Mouse (Mus musculus) liver, adult 2 months (tissue): ENCODE data around the gene Itpr2. TPM values are rescaled to one million over a fixed set of nuclear protein-coding genes. Genes with fewer than 3 reads are reported as not detected.

Experiments
- DNase-seq: peaks from one replicate; pipeline ENCODE4 v3.0.0-alpha.2; 2011; ENCODE audit warnings: low read depth, low spot score; ENCODE audit errors: extremely low read depth
- H3K27ac ChIP-seq: fragments of 200-500 bp; replicated peaks from 2 replicates; pipeline ENCODE4 v1.5.1; 2012; ENCODE audit warnings: low read depth, mild to moderate bottlenecking, control low read depth, inconsistent platforms, low read length; ENCODE audit not compliant: insufficient read depth
- H3K27me3 ChIP-seq: fragments of 200-500 bp; 2 replicates; pipeline ENCODE4 v1.6.1; 2012; ENCODE audit warnings: mild to moderate bottlenecking, moderate library complexity, low read length, inconsistent platforms; ENCODE audit not compliant: control insufficient read depth, insufficient read depth
- H3K36me3 ChIP-seq: fragments of 200-500 bp; 2 replicates; pipeline ENCODE4 v1.6.1; 2012; ENCODE audit warnings: low read length, inconsistent platforms; ENCODE audit not compliant: control insufficient read depth, insufficient read depth
- H3K4me1 ChIP-seq: fragments of 200-500 bp; 2 replicates; pipeline ENCODE4 v1.6.1; 2011; ENCODE audit warnings: low read length; ENCODE audit not compliant: control insufficient read depth, insufficient read depth
- H3K4me3 ChIP-seq: fragments of 200-500 bp; 2 replicates; pipeline ENCODE4 v1.5.1; 2011; ENCODE audit warnings: low read depth, mild to moderate bottlenecking, control low read depth, low read length, moderate library complexity; ENCODE audit not compliant: insufficient read depth
- H3K79me2 ChIP-seq: fragments of 200-500 bp; 2 replicates; pipeline ENCODE4 v1.6.1; 2012; ENCODE audit warnings: inconsistent platforms, mild to moderate bottlenecking, low read length, moderate library complexity; ENCODE audit not compliant: control insufficient read depth, insufficient read depth
- H3K9ac ChIP-seq: fragments of 200-500 bp; 2 replicates; pipeline ENCODE4 v1.6.1; 2012; ENCODE audit warnings: low read depth, mild to moderate bottlenecking, control low read depth, inconsistent platforms, low read length
- CTCF ChIP-seq: fragments of 200-500 bp; IDR thresholded peaks from 2 replicates; pipeline ENCODE4 v1.5.1; 2011; ENCODE audit warnings: low read depth, low read length, control low read depth
- POLR2A ChIP-seq: fragments of 200-500 bp; IDR thresholded peaks from 2 replicates; pipeline ENCODE4 v1.6.1; 2011; ENCODE audit warnings: low read length, control low read depth; ENCODE audit not compliant: insufficient read depth; ENCODE audit errors: extremely low read depth
- WGBS: fragments of 180-500 bp; shearing (Covaris S2); methylation state at CpG from one replicate; pipeline ENCODE4 v1.1.7; 2018; 5-methylcytosine and 5-hydroxymethylcytosine counted together
- polyA plus RNA-seq: library from polyadenylated mRNA; depleted of rRNA; stranded (reverse); fragments of >200 nt; gene quantifications from 2 replicates; pipeline ENCODE4 v1.2.3, GENCODE M21; 2012
- total RNA-seq: library from RNA; depleted of rRNA; stranded (reverse); fragments of >200 nt; gene quantifications from 2 replicates; pipeline ENCODE4 v1.2.3, GENCODE M21; 2014

Gene Itpr2
- total and polyA plus RNA-seq, 2 experiments: 9.5 to 22.9 TPM

- 91% methylated on average over 6 of the region's 6 CpGs for WGBS
- no peaks in the 10 kb centered on the region for H3K4me1 ChIP-seq
- no peak overlapping the region for H3K27ac ChIP-seq
- H3K27me3 ChIP-seq: no peaks in the 10 kb centered on the region
- H3K36me3 ChIP-seq: peaks cover 12% of the 10 kb centered on the region
- TF ChIP-seq POLR2A: no peak
- no peak for TF ChIP-seq CTCF
- no peak overlapping the region for H3K4me3 ChIP-seq
- DNase-seq: no peak
- peaks cover 2% of the 10 kb centered on the region; the same call in 1 of the 2 replicates for H3K79me2 ChIP-seq
- no peak overlapping the region for H3K9ac ChIP-seq
Observed at GRCm38 (mm10) chr6:146424326-146424725, 77.7 kb downstream of the Itpr2 start.

GRCm38 (mm10) chr6:146420718-146421117 lies 81.3 kb downstream of the Itpr2 start:
- Histone ChIP-seq H3K4me1 (no peaks in the 10 kb centered on the region), H3K27me3 (no peaks in the 10 kb centered on the region), H3K79me2 (no peaks in the 10 kb centered on the region), H3K27ac (no peak overlapping the region), H3K36me3 (peaks cover 25% of the 10 kb centered on the region), H3K4me3 (no peak overlapping the region), H3K9ac (no peak overlapping the region)
- WGBS: 89% methylated on average over 6 of the region's 6 CpGs
- no peak for DNase-seq
- TF ChIP-seq CTCF (no peak), POLR2A (no peak)

GRCm38 (mm10) chr6:146416461-146416860 lies 85.6 kb downstream of the Itpr2 start:
- H3K27me3 ChIP-seq: no peaks in the 10 kb centered on the region
- peaks cover 26% of the 10 kb centered on the region for H3K36me3 ChIP-seq
- H3K9ac ChIP-seq: no peak overlapping the region
- no peak overlapping the region for H3K27ac ChIP-seq
- no peak for TF ChIP-seq CTCF
- no peak for TF ChIP-seq POLR2A
- DNase-seq: no peak
- no peak overlapping the region for H3K4me3 ChIP-seq
- H3K79me2 ChIP-seq: no peaks in the 10 kb centered on the region
- no peaks in the 10 kb centered on the region for H3K4me1 ChIP-seq
- 94% methylated on average over 2 of the region's 2 CpGs for WGBS

GRCm38 (mm10) chr6:146414094-146414493 lies 87.9 kb downstream of the Itpr2 start:
- 94% methylated on average over 7 of the region's 7 CpGs for WGBS
- no peak overlapping the region for H3K9ac ChIP-seq
- DNase-seq: no peak
- no peak overlapping the region for H3K27ac ChIP-seq
- peaks cover 3% of the 10 kb centered on the region; the same call in 1 of the 2 replicates for H3K4me1 ChIP-seq
- TF ChIP-seq CTCF (no peak), POLR2A (no peak)
- H3K36me3 ChIP-seq: peaks cover 16% of the 10 kb centered on the region; the same call in 1 of the 2 replicates
- no peaks in the 10 kb centered on the region for H3K27me3 ChIP-seq
- no peaks in the 10 kb centered on the region for H3K79me2 ChIP-seq
- H3K4me3 ChIP-seq: no peak overlapping the region

GRCm38 (mm10) chr6:146411446-146412070 lies 90.5 kb downstream of the Itpr2 start:
- no peak for DNase-seq
- TF ChIP-seq CTCF: no peak
- no peak for TF ChIP-seq POLR2A
- Histone ChIP-seq H3K79me2 (no peaks in the 10 kb centered on the region), H3K9ac (no peak overlapping the region), H3K36me3 (peaks cover 7% of the 10 kb centered on the region), H3K4me1 (peaks cover 3% of the 10 kb centered on the region; the same call in 1 of the 2 replicates), H3K27me3 (no peaks in the 10 kb centered on the region), H3K27ac (no peak overlapping the region), H3K4me3 (no peak overlapping the region)
- 93% methylated on average over 16 of the region's 16 CpGs for WGBS

- Histone ChIP-seq H3K4me3 (no peak overlapping the region), H3K36me3 (peaks cover 6% of the 10 kb centered on the region), H3K27ac (no peak overlapping the region), H3K9ac (no peak overlapping the region), H3K27me3 (no peaks in the 10 kb centered on the region), H3K79me2 (no peaks in the 10 kb centered on the region), H3K4me1 (peaks cover 3% of the 10 kb centered on the region; the same call in 1 of the 2 replicates)
- TF ChIP-seq POLR2A (no peak), CTCF (no peak)
- 84% methylated on average over 6 of the region's 6 CpGs for WGBS
- no peak for DNase-seq
Observed at GRCm38 (mm10) chr6:146410427-146410810, 91.6 kb downstream of the Itpr2 start.
